In genomic region chr17:83935969-83936368, GRCm38 (mm10) we compare ENCODE assay signal across 19 mouse cellular contexts.
DNase-seq lines count a peak whose midpoint lies in the region; ATAC-seq and TF ChIP-seq lines count a peak whose summit lies in the region.
"Had no signal": no experiment of that assay in that cellular context is flagged by ENCODE, and none has a peak within 500 bp of the region (broad histone marks: within the 10 kb centered on the region; RNA-seq: fewer than 3 reads in every experiment).

No protein-coding gene starts in this region.

- H3K27me3 ChIP-seq in thymus, adult 2 months (ENCODE audit: control insufficient read depth, insufficient read depth, low read length) = no peaks in the 10 kb centered on the region
- no peaks in the 10 kb centered on the region for H3K27me3 ChIP-seq in heart, embryonic 12.5 days (replicated peaks)
- H3K27me3 ChIP-seq: embryonic facial prominence, embryonic 12.5 days; midbrain, embryonic 15.5 days had no signal

- H3K9ac ChIP-seq in heart, embryonic 12.5 days = no peak overlapping the region
- H3K9ac ChIP-seq: embryonic facial prominence, embryonic 12.5 days; liver, embryonic 14.5 days; midbrain, embryonic 15.5 days had no signal

- H3K4me3 ChIP-seq in gastrocnemius, adult 2 months = no peak overlapping the region
- no peak overlapping the region for H3K4me3 ChIP-seq in thymus, adult 2 months (ENCODE audit: control insufficient read depth, insufficient read depth, low read length)
- H3K4me3 ChIP-seq in heart, embryonic 12.5 days = no peak overlapping the region
- H3K4me3 ChIP-seq: embryonic facial prominence, embryonic 12.5 days; heart, adult 2 months; left cerebral cortex, adult 2 months; midbrain, embryonic 15.5 days had no signal

- peak; percentile 79 for ATAC-seq in inflammation-experienced regulatory T-cells, adult 6 months
- ATAC-seq in heart, embryonic 12.5 days (ENCODE audit: insufficient number of reproducible peaks, low FRiP score) = no peak
- ATAC-seq: hindbrain, embryonic 16.5 days; lung, postnatal 0 days; midbrain, embryonic 15.5 days had no signal

- peaks cover 24% of the 10 kb centered on the region for H3K4me1 ChIP-seq in thymus, adult 2 months (replicated peaks; ENCODE audit: control insufficient read depth, insufficient read depth, low read length)
- H3K4me1 ChIP-seq in heart, embryonic 12.5 days (replicated peaks) = no peaks in the 10 kb centered on the region

- WGBS in thymus, adult 2 months = 11% methylated on average over 1 of the region's 1 CpGs
- 65% methylated on average over 1 of the region's 1 CpGs for WGBS in heart, embryonic 12.5 days

- no peak for TF ChIP-seq POLR2A in thymus, adult 2 months (IDR thresholded peaks at IDR 0.05; ENCODE audit: control insufficient read depth, extremely low read depth, insufficient read depth, low read length, poor library complexity)

- no peak overlapping the region for H3K4me2 ChIP-seq in heart, embryonic 12.5 days
- H3K4me2 ChIP-seq: embryonic facial prominence, embryonic 12.5 days; midbrain, embryonic 15.5 days had no signal

- DNase-seq in gastrocnemius, adult 2 months = peak; percentile 6
- DNase-seq in gastrocnemius, postnatal 36 days = no peak
- no peak for DNase-seq in thymus, adult 2 months
- no peak for DNase-seq in thymus, adult 18-20 months
- DNase-seq in layer of hippocampus, adult 11-12 months (ENCODE audit: low spot score) = no peak
- DNase-seq in cerebellum, postnatal 25 days = no peak
- DNase-seq: adrenal gland, adult 2 months; cerebellum, adult 2 months; gastrocnemius, postnatal 10 days; heart, adult 2 months; right cerebral cortex, adult 18-20 months had no signal

- intact Hi-C loops in gastrocnemius, adult 2 months (cut with DNase I) = no loop called here
- intact Hi-C loops in gastrocnemius, postnatal 36 days (cut with DNase I) = no loop called here

- H3K9me3 ChIP-seq in heart, embryonic 12.5 days (replicated peaks) = no peaks in the 10 kb centered on the region
- H3K9me3 ChIP-seq: embryonic facial prominence, embryonic 12.5 days; midbrain, embryonic 15.5 days had no signal

- no peaks in the 10 kb centered on the region for H3K36me3 ChIP-seq in thymus, adult 2 months (ENCODE audit: control insufficient read depth, insufficient read depth, low read length)
- H3K36me3 ChIP-seq in heart, embryonic 12.5 days = no peaks in the 10 kb centered on the region
- H3K36me3 ChIP-seq: embryonic facial prominence, embryonic 12.5 days; midbrain, embryonic 15.5 days had no signal

- H3K27ac ChIP-seq in gastrocnemius, adult 2 months = peak overlapping the region; percentile 59
- H3K27ac ChIP-seq in thymus, adult 2 months (ENCODE audit: control insufficient read depth, insufficient read depth, low read length) = 0 out of 2 replicates have a peak overlapping the region, but pooled peaks have one; percentile 15
- H3K27ac ChIP-seq in heart, embryonic 12.5 days (ENCODE audit: poor library complexity, severe bottlenecking) = no peak overlapping the region
- H3K27ac ChIP-seq: embryonic facial prominence, embryonic 12.5 days; heart, adult 2 months; left cerebral cortex, adult 2 months; liver, embryonic 14.5 days; midbrain, embryonic 15.5 days had no signal

- TF ChIP-seq CTCF in gastrocnemius, adult 2 months (IDR thresholded peaks at IDR 0.05) = no peak
- TF ChIP-seq CTCF in thymus, adult 2 months (IDR thresholded peaks at IDR 0.05; ENCODE audit: borderline replicate concordance, control insufficient read depth, extremely low read depth, insufficient read depth, low read length, poor library complexity) = no peak
